Mouse (Mus musculus) heart, adult 2 months (tissue): ENCODE data around the gene Cd244a.

Experiments used
- CTCF ChIP-seq: fragments of 200-600 bp; IDR thresholded peaks from 2 replicates; pipeline ENCODE4 v1.8.1; 2022; ENCODE audit warnings: antibody characterized with exemption, mild to moderate bottlenecking, moderate library complexity
- EP300 ChIP-seq: fragments of 200-500 bp; IDR thresholded peaks from 2 replicates; pipeline ENCODE4 v1.6.1; 2011; ENCODE audit warnings: low read depth, low read length, control low read depth; ENCODE audit not compliant: insufficient read depth
- POLR2A ChIP-seq: fragments of 200-500 bp; IDR thresholded peaks from 2 replicates; pipeline ENCODE4 v1.6.1; 2011; ENCODE audit warnings: mild to moderate bottlenecking, low read depth, low read length, control low read depth; ENCODE audit not compliant: insufficient read depth

DNA sequence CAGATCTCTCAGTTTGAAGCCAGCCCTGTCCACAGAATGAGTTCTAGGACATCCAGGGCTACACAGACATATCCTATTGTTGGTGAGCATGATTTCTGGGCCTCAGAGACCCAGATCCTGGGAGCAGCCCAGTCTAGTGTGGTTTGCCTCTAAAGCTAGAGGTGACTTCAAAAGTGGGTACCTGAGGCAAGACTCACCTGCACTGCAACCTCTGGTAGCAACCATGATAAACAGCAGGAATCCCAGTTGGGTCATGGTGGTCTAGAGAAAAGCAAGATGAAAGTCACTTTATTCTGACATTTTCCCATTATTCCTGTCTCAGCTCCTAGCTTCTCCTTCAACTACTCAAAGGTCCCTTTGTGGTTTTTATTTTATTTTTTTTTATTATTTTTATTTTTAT is 24.4 kb upstream of the Cd244a start:
- TF ChIP-seq CTCF (no peak), POLR2A (no peak), EP300 (no peak)
